Mouse (Mus musculus) v-Abl transformed pro-B cells (cell line): ENCODE measurements at regions not wholly inside any gene's neighbourhood (a gene's known extent, or its start where the extent isn't known, plus 50 kb on each side); places are given as distances from the start of the nearest gene placed in this dataset.

Experiments used
- in situ Hi-C, 2 experiments: fragments of 400-800 bp; cut with MboI; formaldehyde crosslinking; loops; one replicate each; pipeline ENCODE4 v1.15.1; 2025; ENCODE audit not compliant: unreplicated experiment in 2 of 2

- in situ Hi-C loops = loop anchor here (5.0 to 25.0 kb wide), 5 partner anchors 118 to 291 kb away; partner anchors contain the start of gene Pcbd2 (in 2 of the 2)
Measured at GRCm38 (mm10) chr13:55963005-55963620, 127.1 kb upstream of the Pitx1 start.

DNA sequence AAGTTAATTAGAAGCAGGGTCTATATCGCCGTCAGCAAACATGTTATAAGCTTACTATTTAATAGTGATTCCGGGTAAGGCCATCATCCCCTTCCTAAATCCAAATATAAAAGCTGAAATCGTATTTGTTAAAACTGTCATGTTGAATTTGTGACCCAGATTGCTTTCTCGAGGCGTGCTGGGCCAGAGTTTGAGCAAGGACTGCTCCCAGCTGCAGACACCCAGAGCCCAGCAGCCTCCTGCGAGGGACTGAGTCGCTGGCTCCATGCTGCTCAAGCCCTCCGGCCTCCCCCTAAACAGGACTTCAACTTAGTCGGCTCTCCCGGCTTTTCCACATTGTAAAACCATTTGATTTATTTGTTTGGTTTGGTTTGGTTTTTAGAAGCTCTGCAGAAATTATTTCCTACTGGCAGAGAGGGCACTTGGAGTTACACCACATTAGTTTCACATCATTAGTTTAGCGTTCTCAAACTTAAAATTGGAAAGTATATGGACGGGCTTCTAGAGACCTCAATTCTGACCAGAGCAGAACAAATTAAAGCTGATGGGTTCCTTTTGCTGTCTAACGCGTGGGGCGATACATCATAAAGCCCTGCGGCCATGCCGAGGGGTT, 126.4 kb upstream of the Pitx1 start:
- in situ Hi-C loops = loop anchor here (5.0 to 25.0 kb wide), 5 partner anchors 118 to 290 kb away; partner anchors contain the start of gene Pcbd2 (in 2 of the 2)

DNA sequence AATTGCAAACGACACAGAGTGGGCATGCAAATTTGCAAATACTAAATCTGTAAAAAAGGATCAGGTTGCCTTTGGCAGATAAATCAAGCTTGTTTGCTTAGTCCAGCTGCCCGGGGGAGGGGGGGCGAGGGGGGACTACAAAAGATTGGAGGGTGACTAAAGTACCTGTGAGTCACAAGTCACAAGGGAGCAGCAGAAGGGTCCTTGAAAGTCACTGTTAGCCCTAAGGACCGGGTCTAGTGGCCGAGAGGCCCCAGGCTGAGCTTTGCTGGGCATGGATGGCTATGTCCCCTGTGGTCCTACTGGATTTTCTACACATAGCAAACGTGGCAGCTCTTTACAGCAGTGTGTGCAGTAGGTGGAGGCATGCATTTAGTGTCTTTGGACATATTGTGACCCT, 118.4 kb upstream of the Pitx1 start:
- in situ Hi-C loops = loop anchor here in 1 of 2 experiments (25.0 kb wide), 1 partner anchor 217 kb away; the partner anchor contains the start of gene Pcbd2

- in situ Hi-C loops = loop anchor here in 1 of 2 experiments (25.0 kb wide), 1 partner anchor 216 kb away; the partner anchor contains the start of gene Pcbd2
Measured at GRCm38 (mm10) chr13:55953426-55953825, 117.4 kb upstream of the Pitx1 start.

DNA sequence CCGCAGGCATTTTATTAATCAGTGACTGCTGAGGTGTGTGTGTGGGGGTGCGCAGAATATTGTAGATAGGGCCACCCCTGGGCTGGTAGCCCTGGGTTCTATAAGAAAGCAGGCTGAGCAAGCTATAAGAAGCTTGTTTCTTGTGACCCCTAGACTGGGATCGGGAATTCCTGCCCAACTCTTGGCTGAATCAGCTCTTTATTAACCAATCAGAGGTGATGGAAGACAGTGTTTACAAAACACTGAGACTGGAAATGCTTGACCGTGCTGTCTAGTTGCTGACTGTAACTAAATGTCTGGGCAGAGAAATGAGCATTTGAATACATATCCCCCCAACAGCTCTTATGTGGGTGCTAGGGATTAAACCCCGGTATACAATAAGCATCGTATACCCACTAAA, 114.8 kb upstream of the Pitx1 start:
- in situ Hi-C loops = loop anchor here in 1 of 2 experiments (25.0 kb wide), 1 partner anchor 213 kb away; the partner anchor contains the start of gene Pcbd2

DNA sequence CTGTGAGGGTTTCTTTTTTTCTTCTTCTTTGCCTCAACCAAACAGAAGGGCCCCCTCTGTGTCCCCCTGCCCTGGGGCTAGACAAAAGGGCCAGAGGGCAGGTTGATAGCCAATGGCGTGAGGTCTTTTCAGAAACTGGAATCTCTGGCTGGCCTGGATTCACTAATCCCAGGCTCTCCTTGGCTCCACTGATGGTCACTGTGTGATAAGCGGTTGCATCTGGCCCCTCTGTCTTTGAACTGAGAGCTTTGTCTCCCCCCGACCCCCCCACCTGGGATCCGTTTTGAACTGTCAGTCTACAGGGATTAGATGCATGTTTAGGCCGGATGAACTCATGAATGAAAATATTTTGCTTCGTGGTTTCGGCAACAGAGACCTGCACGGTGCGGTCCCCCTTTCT, 112.6 kb upstream of the Pitx1 start:
- in situ Hi-C loops = no loop called here

GRCm38 (mm10) chr13:55948144-55948543, 112.2 kb upstream of the Pitx1 start:
- in situ Hi-C loops = no loop called here

DNA sequence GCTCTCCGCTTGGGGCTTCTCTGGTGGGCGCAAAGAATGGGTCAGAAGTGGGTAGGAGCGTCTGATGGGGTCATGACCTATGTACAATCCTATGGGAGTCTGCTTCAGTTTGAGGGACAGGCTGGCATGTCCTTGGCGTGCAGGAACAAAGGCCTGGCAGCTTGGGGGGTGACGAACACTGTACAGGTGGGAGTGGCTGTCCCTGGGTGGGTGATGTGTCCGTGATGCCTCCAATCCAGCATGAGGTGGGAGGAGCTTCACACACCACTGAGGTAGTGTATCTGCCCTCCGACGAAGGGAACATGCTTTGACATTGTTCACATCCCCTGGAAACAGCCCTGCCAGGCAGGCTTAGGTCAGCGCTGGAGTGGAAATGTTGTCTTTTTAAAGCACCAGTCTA, 101.4 kb upstream of the Pitx1 start:
- in situ Hi-C loops = loop anchor here in 1 of 2 experiments (10.0 kb wide), 1 partner anchor 63 kb away; no protein-coding TSS in a partner anchor

GRCm38 (mm10) chr13:55937000-55937399, 101.0 kb upstream of the Pitx1 start:
- in situ Hi-C loops = loop anchor here in 1 of 2 experiments (10.0 kb wide), 1 partner anchor 62 kb away; no protein-coding TSS in a partner anchor

DNA sequence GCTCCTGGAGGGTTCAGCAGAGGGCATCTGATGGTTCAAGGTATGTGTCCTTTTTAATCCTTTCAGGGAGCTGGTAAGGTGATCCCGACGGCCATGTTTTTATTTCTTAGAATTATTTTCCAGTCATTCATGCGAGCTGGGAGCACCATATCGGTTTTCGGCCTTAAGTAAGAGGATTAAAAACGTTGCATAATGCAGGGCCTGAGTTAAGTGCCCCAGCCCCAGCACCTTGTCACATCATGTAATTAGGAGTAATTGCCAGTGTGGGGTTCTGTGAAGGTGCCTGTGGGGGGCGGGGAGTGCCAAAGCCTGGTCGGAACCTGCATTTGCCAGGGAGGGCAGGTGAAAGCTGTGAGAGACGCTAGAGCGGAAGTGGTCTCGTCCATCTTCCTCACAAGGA, 94.6 kb upstream of the Pitx1 start:
- in situ Hi-C loops = loop anchor here in 1 of 2 experiments (10.0 kb wide), 1 partner anchor 56 kb away; no protein-coding TSS in a partner anchor

DNA sequence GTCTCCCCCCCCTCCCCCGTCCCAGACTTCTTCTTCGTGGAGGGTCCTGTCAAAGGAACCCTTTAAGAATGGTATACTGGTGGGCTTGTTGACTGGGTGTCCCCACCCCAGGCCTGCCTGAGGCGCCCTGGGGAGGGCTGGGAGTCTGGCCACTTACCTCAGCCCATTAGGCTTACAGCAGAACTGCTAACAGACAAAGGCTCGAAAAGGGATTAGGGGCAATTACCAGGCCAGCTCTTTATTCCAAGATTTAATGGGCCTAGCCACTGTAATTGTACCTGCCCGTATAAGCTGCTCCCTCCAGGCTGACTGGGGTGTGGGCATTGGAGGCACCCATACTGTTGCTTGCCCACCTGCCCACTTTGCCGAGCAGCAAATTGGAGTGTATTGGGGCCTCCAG, 93.8 kb upstream of the Pitx1 start:
- in situ Hi-C loops = loop anchor here in 1 of 2 experiments (10.0 kb wide), 1 partner anchor 55 kb away; no protein-coding TSS in a partner anchor

DNA sequence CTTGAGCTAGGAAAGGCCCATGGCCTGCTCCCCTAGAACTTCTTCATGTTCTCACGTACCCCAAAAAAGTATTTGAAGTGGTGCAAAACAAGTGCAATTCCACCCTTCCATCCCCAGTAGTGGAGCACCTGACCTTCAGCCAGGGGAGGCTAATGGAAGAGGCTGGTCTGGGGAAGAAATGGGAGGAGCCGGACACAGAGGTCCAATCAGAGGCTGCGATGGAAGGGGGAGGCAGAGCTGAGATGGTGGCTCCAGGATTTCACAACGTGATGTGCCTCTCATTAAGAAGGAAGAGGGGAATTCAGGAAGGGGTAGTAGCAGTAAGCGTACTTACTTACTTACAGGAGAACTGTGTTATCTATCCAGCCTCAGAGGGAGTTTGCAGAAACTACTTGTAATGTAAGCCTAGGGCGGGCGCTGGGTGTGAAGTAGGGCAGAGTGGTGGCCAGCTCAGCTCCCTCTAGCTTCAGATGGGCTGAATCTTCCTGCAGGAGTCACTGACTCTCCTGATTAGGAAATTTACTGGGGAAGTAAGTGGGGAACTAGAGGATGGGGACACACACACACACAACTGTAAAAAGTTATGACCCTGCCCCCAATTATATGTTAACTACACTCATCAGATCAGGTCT, 87.6 kb upstream of the Pitx1 start:
- in situ Hi-C loops = no loop called here

GRCm38 (mm10) chr13:55917316-55917715, 81.3 kb upstream of the Pitx1 start:
- in situ Hi-C loops = no loop called here

GRCm38 (mm10) chr13:55912271-55912711, 76.3 kb upstream of the Pitx1 start:
- in situ Hi-C loops = no loop called here

DNA sequence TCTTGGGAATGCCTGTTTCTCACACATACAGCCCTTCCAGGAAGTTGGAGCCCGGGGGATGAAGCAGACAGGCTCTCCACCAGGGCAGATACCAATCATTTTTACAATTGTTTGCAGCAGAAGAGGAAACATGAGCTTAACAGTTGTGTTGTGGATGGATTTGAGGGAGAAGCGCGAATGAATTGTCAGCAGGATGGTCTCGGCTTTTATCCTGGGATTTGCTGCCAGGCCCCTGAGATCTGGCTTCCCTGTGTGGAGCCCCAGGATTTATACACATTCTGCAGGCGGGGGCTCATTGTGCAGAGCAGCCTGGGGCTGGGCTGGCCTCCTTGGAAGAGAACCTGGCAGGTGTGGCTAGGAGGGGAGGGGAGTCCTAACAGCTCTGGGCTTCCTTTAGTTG, 73.9 kb upstream of the Pitx1 start:
- in situ Hi-C loops = no loop called here

DNA sequence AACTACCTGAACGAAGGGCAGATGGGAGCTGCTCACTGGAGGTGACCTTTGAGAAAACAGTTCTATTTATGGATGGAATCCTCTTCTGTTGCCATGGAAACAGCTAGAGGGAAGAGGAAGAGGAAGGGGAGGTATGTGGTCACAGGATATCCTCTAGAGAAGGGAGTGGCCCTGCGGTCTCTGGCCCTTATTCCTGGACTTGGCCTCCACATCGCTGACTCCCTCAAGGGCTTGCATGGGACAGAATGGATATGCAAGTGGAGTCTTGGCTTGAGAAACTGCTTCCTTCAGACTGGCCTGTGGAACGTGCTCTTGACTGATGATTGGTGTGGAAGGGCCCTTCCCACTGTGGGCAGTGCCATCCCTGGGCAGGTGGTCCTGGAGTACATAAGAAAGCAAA, 68.9 kb upstream of the Pitx1 start:
- in situ Hi-C loops = no loop called here

DNA sequence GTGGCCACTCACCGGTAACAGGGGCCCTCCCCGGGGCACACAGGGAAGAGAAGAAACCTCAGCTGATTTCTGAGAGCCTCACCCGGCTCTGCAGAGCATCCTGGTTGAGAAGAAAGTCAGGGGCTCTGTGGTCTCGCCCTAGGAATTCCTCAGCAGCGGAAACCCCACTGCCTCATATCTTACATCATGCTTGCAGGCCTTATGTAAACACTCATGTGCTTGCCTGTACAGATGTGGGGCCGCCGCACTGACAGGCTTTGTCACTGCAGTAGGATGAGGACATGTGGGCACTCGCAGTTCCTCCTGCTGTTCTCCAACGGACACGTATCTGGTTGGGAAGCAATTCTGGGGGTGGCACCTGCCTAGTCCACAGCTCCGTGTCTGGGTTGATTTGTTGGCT, 66.3 kb upstream of the Pitx1 start:
- in situ Hi-C loops = no loop called here

- in situ Hi-C loops = no loop called here
Measured at GRCm38 (mm10) chr13:55900190-55900526, 64.2 kb upstream of the Pitx1 start.

DNA sequence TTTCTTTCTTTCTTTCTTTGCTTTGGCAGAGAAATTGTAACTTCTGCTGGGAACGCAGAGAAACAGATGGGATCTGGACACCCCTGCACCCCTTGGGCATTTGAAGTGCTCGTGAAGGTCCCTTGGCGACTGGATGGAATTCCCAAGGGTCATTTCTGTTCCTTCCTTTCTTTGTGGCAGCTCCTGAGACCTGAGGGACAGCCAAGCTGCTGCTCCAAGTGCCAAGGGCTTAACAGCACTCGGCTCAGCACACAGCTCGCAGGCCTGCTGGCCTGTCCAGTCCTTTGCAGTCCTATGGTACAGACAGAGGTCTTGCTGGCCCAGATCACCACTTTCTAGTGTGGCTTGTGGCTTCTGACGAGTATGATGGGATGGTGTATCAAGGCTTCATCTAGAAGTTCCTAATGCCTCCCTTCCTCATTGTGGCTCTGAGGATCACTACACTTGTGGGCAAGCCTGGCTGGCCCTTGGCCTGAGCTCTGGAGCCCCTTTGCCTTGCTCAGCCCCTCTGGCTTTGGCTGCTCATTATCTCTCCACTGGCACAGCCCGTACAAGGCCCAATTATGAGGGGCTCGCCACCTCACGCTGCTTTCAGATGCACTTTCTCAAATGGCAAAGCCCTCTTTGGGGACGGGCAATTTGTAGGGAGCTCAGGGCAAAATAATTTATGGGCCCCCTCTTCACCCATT, 63.7 kb upstream of the Pitx1 start:
- in situ Hi-C loops = no loop called here

DNA sequence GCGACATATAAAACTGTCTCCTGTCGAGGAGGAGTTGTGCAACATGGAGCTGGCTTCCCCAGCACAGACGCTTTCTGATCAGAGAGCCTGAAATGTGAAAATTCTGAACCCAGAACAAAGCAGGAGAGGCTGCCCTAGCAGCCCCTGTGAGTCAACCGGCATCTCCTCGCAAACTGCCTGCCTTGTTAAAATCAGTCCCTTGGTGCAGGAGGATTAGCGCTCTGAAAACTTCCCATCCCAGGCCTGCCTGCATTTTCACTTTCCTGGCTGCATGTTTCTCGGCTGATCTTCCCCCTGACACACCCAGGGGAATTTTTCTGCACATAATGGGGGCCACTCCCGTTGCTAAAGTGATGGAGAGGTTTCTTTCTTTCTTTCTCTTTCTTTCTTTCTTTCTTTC, 63.0 kb upstream of the Pitx1 start:
- in situ Hi-C loops = no loop called here
